Mouse (Mus musculus) cortical plate, adult 2 months (tissue): ENCODE results near the gene Sh3d19. TPM values are rescaled to one million over a fixed set of nuclear protein-coding genes. Genes with fewer than 3 reads are reported as not detected.

Experiments
- H3K27ac ChIP-seq: fragments of 200-500 bp; 2 replicates; pipeline ENCODE4 v1.5.1; 2012; ENCODE audit warnings: low read length, control low read depth, inconsistent platforms; ENCODE audit not compliant: insufficient read depth
- H3K4me1 ChIP-seq: fragments of 200-500 bp; 2 replicates; pipeline ENCODE4 v1.6.1; 2011; ENCODE audit warnings: low read length; ENCODE audit not compliant: control insufficient read depth, insufficient read depth
- H3K4me3 ChIP-seq: fragments of 200-500 bp; 2 replicates; pipeline ENCODE4 v1.5.1; 2011; ENCODE audit warnings: mild to moderate bottlenecking, low read length, control low read depth; ENCODE audit not compliant: insufficient read depth
- CTCF ChIP-seq: fragments of 200-500 bp; IDR thresholded peaks from 2 replicates; pipeline ENCODE4 v1.5.1; 2011; ENCODE audit warnings: mild to moderate bottlenecking, control low read depth, low read length; ENCODE audit not compliant: insufficient read depth; ENCODE audit errors: extremely low read depth
- POLR2A ChIP-seq: fragments of 200-500 bp; IDR thresholded peaks from 2 replicates; pipeline ENCODE4 v1.6.1; 2011; ENCODE audit warnings: mild to moderate bottlenecking, low read length, control low read depth; ENCODE audit not compliant: insufficient read depth; ENCODE audit errors: extremely low read depth
- polyA plus RNA-seq: library from polyadenylated mRNA; depleted of rRNA; stranded (reverse); fragments of >200 nt; gene quantifications from 2 replicates; pipeline ENCODE4 v1.2.3, GENCODE M21; 2012; rRNA removed

Gene Sh3d19
- polyA plus RNA-seq, 1 experiment = 14.7 TPM

- TF ChIP-seq POLR2A = peak; percentile 90
- TF ChIP-seq CTCF = peak; percentile 80
- no peak within 1 kb of the TSS for H3K27ac ChIP-seq
- H3K4me3 ChIP-seq = peak within 1 kb of the TSS; percentile 66
- peaks cover 3% of the 10 kb centered on the region; the same call in 1 of the 2 replicates for H3K4me1 ChIP-seq
Measured at GRCm38 (mm10) chr3:86142263-86142933, 171.5 kb downstream of the Sh3d19 start, which contains the start of gene Rps3a1. Rps3a1 (minus strand) TSS chr3:86142702.

DNA sequence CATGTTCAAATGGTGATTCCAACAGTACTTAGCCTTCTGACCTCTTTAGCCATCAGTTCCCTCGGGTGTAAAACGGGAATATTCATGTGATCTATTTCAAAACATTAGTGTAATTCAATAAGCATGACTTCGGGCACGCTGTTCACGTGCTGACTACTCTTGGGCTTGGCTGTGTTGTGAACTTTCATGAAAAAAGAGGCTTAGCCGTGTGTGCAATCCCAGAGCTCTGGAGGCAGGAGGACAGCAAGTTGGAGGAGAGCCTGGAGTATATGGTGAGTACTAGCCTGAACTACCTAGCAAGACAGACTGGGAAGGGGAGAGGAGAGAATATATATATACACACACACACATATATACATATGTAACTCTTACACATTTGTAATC is 172.0 kb downstream of the Sh3d19 start:
- no peak for TF ChIP-seq CTCF
- no peak for TF ChIP-seq POLR2A
- Histone ChIP-seq H3K4me1 (peaks cover 3% of the 10 kb centered on the region; the same call in 1 of the 2 replicates), H3K4me3 (no peak overlapping the region; the same call in 1 of the 2 replicates), H3K27ac (no peak overlapping the region)

DNA sequence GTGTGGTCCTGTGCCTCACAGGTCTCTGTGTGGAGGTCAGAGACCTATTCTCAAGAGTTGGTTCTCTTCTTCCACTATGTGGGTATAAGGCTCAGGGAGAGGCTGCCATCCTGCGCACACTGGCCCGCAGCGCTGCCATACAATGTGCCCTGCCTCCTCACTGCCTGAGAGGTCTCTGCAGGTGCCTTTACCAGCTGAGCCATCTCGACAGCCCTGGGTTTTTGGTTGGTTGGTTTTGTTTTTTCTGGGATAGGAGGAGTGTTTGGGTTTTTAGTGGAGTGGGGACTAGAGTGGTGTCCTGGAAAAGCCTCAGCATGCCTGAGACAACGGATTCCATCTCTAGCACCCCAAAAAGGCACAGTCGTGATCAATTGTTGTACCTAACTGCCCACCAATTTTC is 172.4 kb downstream of the Sh3d19 start:
- H3K27ac ChIP-seq = no peak overlapping the region
- peaks cover 3% of the 10 kb centered on the region; the same call in 1 of the 2 replicates for H3K4me1 ChIP-seq
- TF ChIP-seq CTCF (no peak), POLR2A (no peak)
- no peak overlapping the region for H3K4me3 ChIP-seq

DNA sequence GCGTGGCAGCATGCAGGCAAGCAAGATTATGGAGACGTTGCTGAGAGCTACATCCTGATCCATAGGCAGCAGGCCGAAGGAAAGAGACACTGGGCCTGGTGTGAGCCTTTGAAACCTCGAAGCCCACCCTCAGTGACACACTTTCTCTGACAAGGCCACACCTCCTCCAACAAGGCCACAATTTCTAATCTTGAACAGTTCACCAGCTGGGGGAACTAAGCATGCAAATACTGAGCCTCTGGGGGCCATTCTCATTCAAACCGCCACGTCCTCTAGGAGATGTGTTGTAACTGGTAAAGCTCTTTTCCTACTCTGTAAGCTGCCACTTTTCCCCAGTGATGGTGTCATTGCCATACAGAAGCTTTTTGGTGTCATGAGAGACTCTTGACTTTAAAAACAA is 178.2 kb downstream of the Sh3d19 start:
- H3K4me3 ChIP-seq = no peak overlapping the region
- H3K4me1 ChIP-seq = no peaks in the 10 kb centered on the region
- TF ChIP-seq POLR2A (no peak), CTCF (no peak)
- H3K27ac ChIP-seq = no peak overlapping the region

DNA sequence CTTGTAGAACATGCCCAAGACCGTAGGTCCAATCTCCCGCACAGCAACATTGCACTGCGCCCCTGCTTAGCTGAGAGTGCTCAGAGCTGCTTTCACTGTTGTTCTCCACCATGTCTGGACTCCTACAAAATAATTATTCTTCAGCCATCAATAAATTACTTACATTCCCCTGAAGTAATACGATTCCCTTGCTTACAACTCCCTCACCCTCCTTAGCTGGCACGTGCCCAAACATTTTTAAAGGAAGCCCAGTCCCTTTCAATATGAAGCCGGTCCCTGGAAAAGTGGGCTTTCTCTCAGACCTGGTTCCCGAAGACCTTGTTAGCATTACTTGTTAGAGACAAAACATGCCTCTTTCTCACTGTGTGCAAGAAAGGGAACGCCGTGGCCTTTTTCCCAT is 178.6 kb downstream of the Sh3d19 start:
- Histone ChIP-seq H3K27ac (no peak overlapping the region), H3K4me3 (no peak overlapping the region), H3K4me1 (no peaks in the 10 kb centered on the region)
- TF ChIP-seq CTCF (no peak), POLR2A (no peak)

DNA sequence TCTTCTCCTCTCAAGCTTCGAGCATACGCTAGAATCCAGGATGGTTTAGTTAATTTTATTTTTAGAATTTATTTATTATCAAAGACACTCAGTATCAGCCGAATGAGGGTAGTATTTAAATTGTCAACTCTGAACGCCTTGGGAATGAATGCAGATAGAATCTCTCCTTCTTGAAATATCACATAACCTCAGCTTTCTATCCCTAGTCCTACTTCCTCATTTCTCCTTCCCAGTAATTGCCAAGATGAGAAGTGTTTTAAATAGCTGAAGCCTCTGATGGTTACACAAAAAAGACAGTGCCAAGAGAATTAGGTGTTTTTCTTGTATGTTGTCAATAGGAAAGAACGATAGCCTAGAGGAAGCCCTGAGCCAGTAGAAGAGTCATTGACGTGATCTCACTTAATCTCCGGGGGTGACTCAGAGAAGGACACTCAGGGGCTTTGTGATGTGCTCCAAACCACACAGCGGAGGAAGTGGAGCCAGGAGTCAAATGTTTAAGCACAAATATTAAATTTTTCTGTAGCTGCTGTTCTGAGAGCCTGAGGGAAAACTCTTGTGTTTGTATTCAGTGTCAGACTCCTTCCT is 198.0 kb downstream of the Sh3d19 start:
- Histone ChIP-seq H3K27ac (no peak overlapping the region), H3K4me3 (no peak overlapping the region), H3K4me1 (no peaks in the 10 kb centered on the region)
- TF ChIP-seq CTCF (no peak), POLR2A (no peak)

GRCm38 (mm10) chr3:86179714-86180113 is 208.8 kb downstream of the Sh3d19 start:
- no peak overlapping the region for H3K27ac ChIP-seq
- no peak overlapping the region for H3K4me3 ChIP-seq
- H3K4me1 ChIP-seq = no peaks in the 10 kb centered on the region
- TF ChIP-seq CTCF (no peak), POLR2A (no peak)

Other genes with a start within 250 kb of the Sh3d19 start
- gene Fam160a1, start 153.8 kb upstream of the Sh3d19 start, polyA plus RNA-seq = 2.5 and 4.7 TPM in 2 replicates
- 0.29 and 0.34 TPM in 2 replicates for gene Glt28d2, start 83.6 kb upstream of the Sh3d19 start, polyA plus RNA-seq
- gene Gm37240, start 83.6 kb upstream of the Sh3d19 start, polyA plus RNA-seq = 0.06 and 0.81 TPM in 2 replicates
- not detected in 2 replicates for gene Prss48, start 31.4 kb downstream of the Sh3d19 start, polyA plus RNA-seq
- 661 and 697 TPM in 2 replicates for gene Rps3a1, start 171.6 kb downstream of the Sh3d19 start, polyA plus RNA-seq